In the genomic region with DNA sequence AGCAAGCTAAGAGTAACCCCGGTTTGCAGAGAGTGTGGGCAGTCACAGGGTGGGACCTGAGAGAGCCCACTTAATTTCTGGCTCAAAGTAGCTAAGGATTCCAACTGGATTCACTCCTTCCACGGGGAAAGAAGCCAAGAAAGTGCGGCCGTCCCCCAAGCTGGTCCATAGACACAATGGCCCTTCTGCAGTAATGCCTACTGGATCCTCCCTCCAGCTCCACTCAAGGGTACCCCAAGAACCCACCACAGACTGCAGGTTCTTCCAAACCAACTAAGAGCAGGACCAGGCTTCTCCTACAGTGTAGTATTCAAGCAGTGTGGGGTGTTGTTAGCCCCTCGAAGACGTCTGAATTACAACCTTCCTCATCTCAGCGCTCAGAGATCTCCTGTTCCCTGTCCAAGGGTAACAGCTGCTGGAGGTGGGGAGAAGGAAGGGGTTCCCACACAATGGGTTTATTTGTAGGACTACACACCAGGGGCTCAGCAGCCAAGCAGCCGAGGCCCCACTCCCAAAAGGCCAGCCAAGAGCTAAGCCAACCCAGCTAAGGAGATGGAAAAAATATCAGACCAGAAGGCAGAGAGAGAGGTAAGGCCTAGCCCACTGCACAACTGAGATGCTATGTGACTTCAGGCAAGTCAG, we compare ENCODE assay signal across 10 mouse cellular contexts. TPM values are rescaled to one million over a fixed set of nuclear protein-coding genes. Genes with fewer than 3 reads are reported as not detected.
DNase-seq lines count a peak whose midpoint lies in the region; ATAC-seq and TF ChIP-seq lines count a peak whose summit lies in the region.
"Had no signal": no experiment of that assay in that cellular context is flagged by ENCODE, and none has a peak within 500 bp of the region (broad histone marks: within the 10 kb centered on the region; RNA-seq: fewer than 3 reads in every experiment).

No protein-coding gene starts in this region.

- no peaks in the 10 kb centered on the region for H3K27me3 ChIP-seq in kidney, embryonic 16.5 days (ENCODE audit: insufficient read depth, low read length)
- no peaks in the 10 kb centered on the region for H3K27me3 ChIP-seq in forebrain, embryonic 11.5 days (ENCODE audit: control insufficient read depth, insufficient read depth, low read length)
- no peaks in the 10 kb centered on the region for H3K27me3 ChIP-seq in hindbrain, embryonic 15.5 days
- no peaks in the 10 kb centered on the region for H3K27me3 ChIP-seq in midbrain, postnatal 0 days (ENCODE audit: insufficient read depth, low read length)
- H3K27me3 ChIP-seq: CH12.LX had no signal

- no peak for DNase-seq in kidney, postnatal 25 days
- DNase-seq in forebrain, embryonic 11.5 days (ENCODE audit: low spot score), result no peak
- peak; percentile 45 for DNase-seq in midbrain, postnatal 0 days (ENCODE audit: low spot score)
- DNase-seq in right cerebral cortex, postnatal 4 days, result no peak
- no peak for DNase-seq in retina, embryonic 14.5 days (ENCODE audit: low spot score)
- no peak for DNase-seq in left cerebral cortex, adult 11 months (ENCODE audit: low spot score)
- DNase-seq: adrenal gland, adult 8-10 months had no signal

- peaks cover 60% of the 10 kb centered on the region for H3K4me1 ChIP-seq in kidney, embryonic 16.5 days (ENCODE audit: insufficient read depth, low read length)
- H3K4me1 ChIP-seq in forebrain, embryonic 11.5 days (replicated peaks; ENCODE audit: control insufficient read depth, insufficient read depth, low read length), result peaks cover 4% of the 10 kb centered on the region; the same call in 1 of the 2 replicates
- H3K4me1 ChIP-seq in hindbrain, embryonic 15.5 days (replicated peaks), result peaks cover 44% of the 10 kb centered on the region
- no peaks in the 10 kb centered on the region for H3K4me1 ChIP-seq in midbrain, postnatal 0 days (ENCODE audit: insufficient read depth, low read length)

- no peak for TF ChIP-seq CTCF in midbrain, postnatal 0 days (IDR thresholded peaks at IDR 0.05)

- H3K4me3 ChIP-seq in kidney, embryonic 16.5 days (ENCODE audit: low read length), result no peak overlapping the region
- H3K4me3 ChIP-seq in forebrain, embryonic 11.5 days (ENCODE audit: low read depth, low read length), result no peak overlapping the region
- no peak overlapping the region for H3K4me3 ChIP-seq in hindbrain, embryonic 15.5 days
- H3K4me3 ChIP-seq in midbrain, postnatal 0 days (ENCODE audit: low read depth, low read length), result no peak overlapping the region

- no peak overlapping the region for H3K4me2 ChIP-seq in kidney, embryonic 16.5 days (replicated peaks; ENCODE audit: low read depth, low read length)
- H3K4me2 ChIP-seq in forebrain, embryonic 11.5 days (ENCODE audit: low read depth, low read length, severe bottlenecking), result no peak overlapping the region
- no peak overlapping the region for H3K4me2 ChIP-seq in hindbrain, embryonic 15.5 days
- H3K4me2 ChIP-seq in midbrain, postnatal 0 days (ENCODE audit: low read depth, low read length, poor library complexity, severe bottlenecking), result no peak overlapping the region

- no peak for ATAC-seq in kidney, embryonic 16.5 days (ENCODE audit: low FRiP score, low TSS enrichment)
- no peak for ATAC-seq in forebrain, embryonic 11.5 days (replicated peaks; ENCODE audit: low FRiP score)
- peak; percentile 20 for ATAC-seq in hindbrain, embryonic 15.5 days (ENCODE audit: low FRiP score, low read depth)
- ATAC-seq in midbrain, postnatal 0 days (ENCODE audit: low FRiP score), result no peak

- H3K9me3 ChIP-seq in kidney, embryonic 16.5 days (ENCODE audit: low read length), result no peaks in the 10 kb centered on the region
- no peaks in the 10 kb centered on the region for H3K9me3 ChIP-seq in forebrain, embryonic 11.5 days (ENCODE audit: control insufficient read depth, low read length)
- no peaks in the 10 kb centered on the region for H3K9me3 ChIP-seq in hindbrain, embryonic 15.5 days
- H3K9me3 ChIP-seq in midbrain, postnatal 0 days (ENCODE audit: low read length), result no peaks in the 10 kb centered on the region

- no peaks in the 10 kb centered on the region; the same call in 1 of the 2 replicates for H3K36me3 ChIP-seq in kidney, embryonic 16.5 days (ENCODE audit: insufficient read depth, low read length)
- H3K36me3 ChIP-seq in forebrain, embryonic 11.5 days (ENCODE audit: control insufficient read depth, insufficient read depth, low read length), result no peaks in the 10 kb centered on the region
- peaks cover 3% of the 10 kb centered on the region; the same call in 1 of the 2 replicates for H3K36me3 ChIP-seq in hindbrain, embryonic 15.5 days
- H3K36me3 ChIP-seq in midbrain, postnatal 0 days (ENCODE audit: insufficient read depth, low read length), result no peaks in the 10 kb centered on the region

- 55% methylated on average over 8 of the region's 8 CpGs for WGBS in kidney, embryonic 16.5 days
- 70% methylated on average over 8 of the region's 8 CpGs for WGBS in forebrain, embryonic 11.5 days
- 48% methylated on average over 8 of the region's 8 CpGs for WGBS in hindbrain, embryonic 15.5 days
- 53% methylated on average over 8 of the region's 8 CpGs for WGBS in midbrain, postnatal 0 days

- H3K27ac ChIP-seq in kidney, embryonic 16.5 days (ENCODE audit: low read length), result peak overlapping the region; percentile 66
- H3K27ac ChIP-seq in forebrain, embryonic 11.5 days (ENCODE audit: low read depth, low read length), result 0 out of 2 replicates have a peak overlapping the region, but pooled peaks have one; percentile 3
- peak overlapping the region; percentile 77 for H3K27ac ChIP-seq in hindbrain, embryonic 15.5 days (replicated peaks)
- H3K27ac ChIP-seq in midbrain, postnatal 0 days (ENCODE audit: low read depth, low read length), result peak overlapping the region; percentile 52

- H3K9ac ChIP-seq in kidney, embryonic 16.5 days (replicated peaks; ENCODE audit: low read length), result no peak overlapping the region
- H3K9ac ChIP-seq in forebrain, embryonic 11.5 days (ENCODE audit: low read length), result no peak overlapping the region; the same call in 1 of the 2 replicates
- no peak overlapping the region for H3K9ac ChIP-seq in hindbrain, embryonic 15.5 days
- no peak overlapping the region for H3K9ac ChIP-seq in midbrain, postnatal 0 days (replicated peaks; ENCODE audit: low read length, poor library complexity, severe bottlenecking)

RNA-seq across cellular contexts. Expression of a gene that starts 16.6 kb away (rescaled TPM):
- 9.3 and 10.9 TPM in 2 replicates for polyA plus RNA-seq in kidney, embryonic 16.5 days (2015; fragmentation: Nextera tagmentation; extraction: Ambion mirVana)
- polyA plus RNA-seq in forebrain, embryonic 11.5 days (2014; fragmentation: Nextera tagmentation; extraction: Ambion mirVana), result 12.0 and 12.2 TPM in 2 replicates
- 14.7 and 17.1 TPM in 2 replicates for polyA plus RNA-seq in hindbrain, embryonic 15.5 days (2015; fragmentation: Nextera tagmentation; extraction: Ambion mirVana)
- total RNA-seq in midbrain, postnatal 0 days (2014; rRNA removed), result 20.2 and 24.1 TPM in 2 replicates
- polyA plus RNA-seq in midbrain, postnatal 0 days (2015; fragmentation: Nextera tagmentation; extraction: Ambion mirVana), result 11.4 and 12.2 TPM in 2 replicates

RNA-seq across cellular contexts. Expression of a gene that starts 33.6 kb away (rescaled TPM):
- polyA plus RNA-seq in kidney, embryonic 16.5 days (2015; fragmentation: Nextera tagmentation; extraction: Ambion mirVana), result 16.8 and 18.2 TPM in 2 replicates
- polyA plus RNA-seq in forebrain, embryonic 11.5 days (2014; fragmentation: Nextera tagmentation; extraction: Ambion mirVana), result 20.0 and 21.5 TPM in 2 replicates
- polyA plus RNA-seq in hindbrain, embryonic 15.5 days (2015; fragmentation: Nextera tagmentation; extraction: Ambion mirVana), result 16.4 and 17.7 TPM in 2 replicates
- 11.7 and 12.4 TPM in 2 replicates for total RNA-seq in midbrain, postnatal 0 days (2014; rRNA removed)
- 12.6 and 14.6 TPM in 2 replicates for polyA plus RNA-seq in midbrain, postnatal 0 days (2015; fragmentation: Nextera tagmentation; extraction: Ambion mirVana)

RNA-seq across cellular contexts. Expression of a gene that starts 48.3 kb away (rescaled TPM):
- polyA plus RNA-seq in kidney, embryonic 16.5 days (2015; fragmentation: Nextera tagmentation; extraction: Ambion mirVana), result 634 and 653 TPM in 2 replicates
- 229 and 267 TPM in 2 replicates for polyA plus RNA-seq in forebrain, embryonic 11.5 days (2014; fragmentation: Nextera tagmentation; extraction: Ambion mirVana)
- polyA plus RNA-seq in hindbrain, embryonic 15.5 days (2015; fragmentation: Nextera tagmentation; extraction: Ambion mirVana), result 299 and 320 TPM in 2 replicates
- total RNA-seq in midbrain, postnatal 0 days (2014; rRNA removed), result 270 and 327 TPM in 2 replicates
- 327 and 348 TPM in 2 replicates for polyA plus RNA-seq in midbrain, postnatal 0 days (2015; fragmentation: Nextera tagmentation; extraction: Ambion mirVana)

Comparison
In these comparisons a context has a peak if more than half of its experiments do, and no peak if none do; other contexts are left out.
1. H3K27ac ChIP-seq: peak in every context shown above with its lines; median percentile 77 in hindbrain, embryonic 15.5 days; 66 in kidney, embryonic 16.5 days; 52 in midbrain, postnatal 0 days; 3 in forebrain, embryonic 11.5 days.